Mouse (Mus musculus): ENCODE results near the gene Msl3l2. TPM values are rescaled to one million over a fixed set of nuclear protein-coding genes. Genes with fewer than 3 reads are reported as not detected.

The Msl3l2 gene
- polyA plus RNA-seq (2015; fragmentation: Nextera tagmentation; extraction: Ambion mirVana) = 4.8 and 5.6 TPM in 2 replicates

- Histone ChIP-seq H3K9me3 (no peaks in the 10 kb centered on the region), H3K4me2 (peak within 1 kb of the TSS; percentile 49), H3K27ac (no peak within 1 kb of the TSS), H3K27me3 (replicated peaks) (no peaks in the 10 kb centered on the region), H3K9ac (no peak within 1 kb of the TSS; the same call in 1 of the 2 replicates), H3K4me1 (0 out of 2 replicates have a peak, but pooled peaks cover 3% of the 10 kb centered on the region), H3K36me3 (no peaks in the 10 kb centered on the region), H3K4me3 (replicated peaks) (peak within 1 kb of the TSS; percentile 34)
- ATAC-seq (ENCODE audit: insufficient read depth, low FRiP score, low read depth) = peak; percentile 68
- 23% methylated on average over 18 of the region's 18 CpGs for WGBS
Observed at GRCm38 (mm10) chr10:56106333-56106995, at the start of gene Msl3l2. Msl3l2 (plus strand) TSS chr10:56106917.

- Histone ChIP-seq H3K36me3 (no peaks in the 10 kb centered on the region), H3K9me3 (no peaks in the 10 kb centered on the region), H3K27me3 (replicated peaks) (no peaks in the 10 kb centered on the region), H3K4me1 (no peaks in the 10 kb centered on the region), H3K4me3 (replicated peaks) (no peak overlapping the region), H3K4me2 (no peak overlapping the region), H3K27ac (no peak overlapping the region), H3K9ac (no peak overlapping the region)
- 73% methylated on average over 3 of the region's 3 CpGs for WGBS
- no peak for ATAC-seq (ENCODE audit: insufficient read depth, low FRiP score, low read depth)
Observed at GRCm38 (mm10) chr10:56058979-56059422, 47.7 kb upstream of the Msl3l2 start.

- no peak for ATAC-seq (ENCODE audit: insufficient read depth, low FRiP score, low read depth)
Observed at GRCm38 (mm10) chr10:56061238-56061830, 45.4 kb upstream of the Msl3l2 start.

DNA sequence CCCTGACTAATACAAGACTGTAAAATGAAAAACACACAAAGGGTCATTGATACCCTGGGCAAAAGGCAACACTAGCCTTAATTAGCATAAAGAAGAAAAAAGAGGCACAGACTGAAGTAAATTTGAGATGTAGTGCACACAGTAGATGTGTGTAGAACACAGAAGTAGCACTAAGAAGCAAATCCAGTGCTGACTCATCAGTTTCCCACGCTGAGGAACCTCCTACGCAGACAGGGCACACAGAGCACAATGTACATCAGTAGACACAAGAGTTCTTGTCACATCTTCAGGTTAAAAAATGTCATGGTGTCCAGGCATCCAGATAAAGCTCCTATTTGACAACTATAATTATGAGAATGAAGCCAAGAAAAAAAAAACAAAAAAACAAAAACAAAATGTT, 44.0 kb upstream of the Msl3l2 start:
- Histone ChIP-seq H3K4me2 (no peak overlapping the region), H3K9ac (no peak overlapping the region), H3K27me3 (replicated peaks) (no peaks in the 10 kb centered on the region), H3K4me1 (no peaks in the 10 kb centered on the region), H3K9me3 (no peaks in the 10 kb centered on the region), H3K27ac (no peak overlapping the region), H3K36me3 (no peaks in the 10 kb centered on the region), H3K4me3 (replicated peaks) (no peak overlapping the region)
- no peak for ATAC-seq (ENCODE audit: insufficient read depth, low FRiP score, low read depth)
- WGBS = 86% methylated on average over 2 of the region's 2 CpGs

More at GRCm38 (mm10) chr10:56061238-56061830, 45.4 kb upstream of the Msl3l2 start:
- H3K27me3 ChIP-seq (replicated peaks) = no peaks in the 10 kb centered on the region
- no peak overlapping the region for H3K4me3 ChIP-seq (replicated peaks)
- H3K4me2 ChIP-seq = no peak overlapping the region
- H3K27ac ChIP-seq = no peak overlapping the region
- no peaks in the 10 kb centered on the region for H3K4me1 ChIP-seq
- H3K9ac ChIP-seq = no peak overlapping the region
- no peaks in the 10 kb centered on the region for H3K36me3 ChIP-seq
- WGBS = 86% methylated on average over 2 of the region's 2 CpGs
- H3K9me3 ChIP-seq = no peaks in the 10 kb centered on the region

GRCm38 (mm10) chr10:56089714-56090113, 17.0 kb upstream of the Msl3l2 start:
- H3K9ac ChIP-seq = no peak overlapping the region
- no peaks in the 10 kb centered on the region for H3K27me3 ChIP-seq (replicated peaks)
- ATAC-seq (ENCODE audit: insufficient read depth, low FRiP score, low read depth) = no peak
- H3K4me3 ChIP-seq (replicated peaks) = no peak overlapping the region
- H3K4me1 ChIP-seq = no peaks in the 10 kb centered on the region
- H3K36me3 ChIP-seq = no peaks in the 10 kb centered on the region
- H3K27ac ChIP-seq = no peak overlapping the region
- no peaks in the 10 kb centered on the region for H3K9me3 ChIP-seq
- WGBS = 77% methylated on average over 4 of the region's 4 CpGs
- no peak overlapping the region for H3K4me2 ChIP-seq

GRCm38 (mm10) chr10:56094586-56094985, 12.1 kb upstream of the Msl3l2 start:
- ATAC-seq (ENCODE audit: insufficient read depth, low FRiP score, low read depth) = no peak
- no peak overlapping the region for H3K9ac ChIP-seq
- H3K4me1 ChIP-seq = no peaks in the 10 kb centered on the region
- no peak overlapping the region for H3K4me3 ChIP-seq (replicated peaks)
- no peaks in the 10 kb centered on the region for H3K27me3 ChIP-seq (replicated peaks)
- H3K4me2 ChIP-seq = no peak overlapping the region
- H3K9me3 ChIP-seq = no peaks in the 10 kb centered on the region
- no peaks in the 10 kb centered on the region for H3K36me3 ChIP-seq
- 80% methylated on average over 5 of the region's 5 CpGs for WGBS
- H3K27ac ChIP-seq = no peak overlapping the region

GRCm38 (mm10) chr10:56096757-56097156, 10.0 kb upstream of the Msl3l2 start:
- no peak for ATAC-seq (ENCODE audit: insufficient read depth, low FRiP score, low read depth)
- Histone ChIP-seq H3K4me1 (no peaks in the 10 kb centered on the region), H3K27me3 (replicated peaks) (no peaks in the 10 kb centered on the region), H3K36me3 (no peaks in the 10 kb centered on the region), H3K4me2 (no peak overlapping the region), H3K27ac (no peak overlapping the region), H3K9ac (no peak overlapping the region), H3K4me3 (replicated peaks) (no peak overlapping the region), H3K9me3 (no peaks in the 10 kb centered on the region)

DNA sequence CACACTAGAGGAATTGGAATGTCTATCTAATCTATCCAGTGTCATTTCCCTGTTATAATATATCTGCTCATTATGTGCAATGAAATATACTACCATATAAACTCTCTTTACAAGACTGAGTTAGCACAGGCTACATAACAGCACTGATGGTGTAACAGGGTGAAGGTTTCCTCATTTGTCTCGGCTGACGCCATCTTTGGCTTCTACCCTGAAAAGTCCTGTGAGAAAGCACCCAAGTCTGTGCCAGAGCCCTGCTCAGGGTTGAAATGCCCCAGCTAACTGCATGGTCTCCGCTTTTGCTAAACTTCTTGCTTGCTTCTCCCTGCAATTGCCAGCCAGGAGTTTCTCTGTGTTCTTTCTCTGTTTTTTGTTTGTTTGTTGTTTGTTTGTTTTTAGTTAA, 7.6 kb upstream of the Msl3l2 start:
- H3K27me3 ChIP-seq (replicated peaks) = no peaks in the 10 kb centered on the region
- H3K4me2 ChIP-seq = no peak overlapping the region
- 80% methylated on average over 3 of the region's 3 CpGs for WGBS
- no peak overlapping the region for H3K4me3 ChIP-seq (replicated peaks)
- H3K4me1 ChIP-seq = no peaks in the 10 kb centered on the region
- no peaks in the 10 kb centered on the region for H3K36me3 ChIP-seq
- H3K9me3 ChIP-seq = no peaks in the 10 kb centered on the region
- no peak overlapping the region for H3K9ac ChIP-seq
- H3K27ac ChIP-seq = no peak overlapping the region
- ATAC-seq (ENCODE audit: insufficient read depth, low FRiP score, low read depth) = no peak

DNA sequence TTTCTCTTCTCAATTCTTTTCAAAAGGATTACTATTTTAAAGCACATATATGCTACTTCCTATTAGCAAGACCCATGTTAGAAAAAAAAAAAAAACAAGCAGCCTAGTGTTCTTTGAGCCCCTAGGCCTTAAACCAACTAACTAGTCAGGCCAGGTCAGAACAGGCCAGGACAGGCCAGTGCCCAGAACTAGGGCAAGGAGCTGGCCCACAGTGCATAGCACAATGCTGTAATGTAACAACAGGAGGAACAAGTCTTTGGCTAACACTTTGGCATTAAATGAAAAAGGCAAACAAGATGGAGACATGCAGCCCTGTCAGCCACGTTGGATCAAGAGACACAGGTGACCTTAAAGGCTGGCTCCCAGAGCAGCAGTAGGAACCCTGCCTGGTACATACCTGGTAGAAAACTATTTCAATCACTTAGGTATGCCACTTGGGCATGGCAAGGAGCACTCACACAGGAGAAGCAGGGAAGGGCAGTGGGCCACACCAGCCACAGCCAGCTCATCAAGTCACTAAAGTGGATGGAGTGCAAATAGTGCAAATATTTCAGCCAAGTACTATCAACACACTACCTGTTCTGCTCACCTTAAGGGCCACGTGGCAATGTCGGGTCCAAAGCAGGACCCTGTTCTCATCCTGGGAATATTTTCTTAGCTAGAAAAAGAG, 6.9 kb upstream of the Msl3l2 start:
- Histone ChIP-seq H3K4me2 (no peak overlapping the region), H3K4me1 (no peaks in the 10 kb centered on the region), H3K9ac (no peak overlapping the region), H3K36me3 (no peaks in the 10 kb centered on the region), H3K27me3 (replicated peaks) (no peaks in the 10 kb centered on the region), H3K27ac (no peak overlapping the region), H3K4me3 (replicated peaks) (no peak overlapping the region), H3K9me3 (no peaks in the 10 kb centered on the region)
- 76% methylated on average over 3 of the region's 3 CpGs for WGBS
- ATAC-seq (ENCODE audit: insufficient read depth, low FRiP score, low read depth) = no peak

DNA sequence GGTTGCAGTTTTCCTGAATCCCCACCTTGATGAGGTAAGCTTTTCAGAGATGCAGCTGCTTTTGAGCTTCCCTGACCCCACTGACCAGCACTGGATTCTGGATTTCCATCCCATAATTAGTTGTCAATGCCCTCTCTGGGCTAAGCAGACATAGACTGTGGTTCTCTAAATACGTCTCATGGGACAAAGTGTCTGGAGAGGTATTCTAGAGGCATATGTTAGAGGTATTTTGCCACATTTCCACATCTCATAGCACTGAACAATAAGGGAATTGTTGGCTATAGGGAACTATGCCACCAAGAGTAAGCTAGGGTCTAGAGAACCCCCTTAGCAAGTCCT, 248 bp downstream of the Msl3l2 start:
- H3K27me3 ChIP-seq (replicated peaks) = no peaks in the 10 kb centered on the region
- peak overlapping the region; percentile 34 for H3K4me3 ChIP-seq (replicated peaks)
- H3K9me3 ChIP-seq = no peaks in the 10 kb centered on the region
- WGBS = 22% methylated on average over 1 of the region's 1 CpGs
- peak overlapping the region; percentile 49 for H3K4me2 ChIP-seq
- H3K27ac ChIP-seq = no peak overlapping the region
- H3K4me1 ChIP-seq = 0 out of 2 replicates have a peak, but pooled peaks cover 3% of the 10 kb centered on the region
- ATAC-seq (ENCODE audit: insufficient read depth, low FRiP score, low read depth) = peak; percentile 31; the same call in 1 of the 2 replicates
- H3K9ac ChIP-seq = no peak overlapping the region; the same call in 1 of the 2 replicates
- H3K36me3 ChIP-seq = no peaks in the 10 kb centered on the region

GRCm38 (mm10) chr10:56114951-56115635, 8.4 kb downstream of the Msl3l2 start:
- Histone ChIP-seq H3K36me3 (no peaks in the 10 kb centered on the region), H3K4me1 (peaks cover 4% of the 10 kb centered on the region; the same call in 1 of the 2 replicates), H3K27me3 (replicated peaks) (no peaks in the 10 kb centered on the region), H3K9ac (peak overlapping the region; percentile 23; the same call in 1 of the 2 replicates), H3K4me3 (replicated peaks) (peak overlapping the region; percentile 55), H3K4me2 (peak overlapping the region; percentile 81), H3K9me3 (no peaks in the 10 kb centered on the region), H3K27ac (0 out of 2 replicates have a peak overlapping the region, but pooled peaks have one; percentile 18)
- under 1% methylated on average over 46 of the region's 50 CpGs for WGBS
- peak; percentile 77 for ATAC-seq (ENCODE audit: insufficient read depth, low FRiP score, low read depth)
